Mouse (Mus musculus): ENCODE measurements around the gene Nol8. TPM values are rescaled to one million over a fixed set of nuclear protein-coding genes. Genes with fewer than 3 reads are reported as not detected.

Nol8 gene
- polyA plus RNA-seq, 1 experiment: 3.5 TPM

DNA sequence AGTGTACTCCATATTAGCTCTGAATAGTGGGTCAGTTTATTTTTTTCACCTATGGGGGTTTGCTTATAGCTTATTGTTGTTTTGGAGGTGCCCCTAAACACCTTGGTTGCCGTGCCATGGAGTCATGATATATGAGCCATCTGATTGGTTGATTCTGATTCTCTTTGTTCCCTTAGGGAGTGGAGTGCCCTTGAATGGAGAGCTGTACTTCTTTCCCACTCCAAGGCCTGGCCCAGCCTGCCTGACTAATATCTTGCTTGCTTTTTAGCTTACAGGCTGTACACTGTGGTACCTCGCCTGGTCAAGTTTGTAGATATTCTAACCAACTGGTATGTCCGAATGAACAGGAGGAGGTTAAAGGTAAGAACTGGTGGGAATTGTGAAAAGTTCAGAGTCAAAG is 66.4 kb downstream of the Nol8 start:
- Histone ChIP-seq H3K79me2 (ENCODE audit: control insufficient read depth, insufficient read depth) (no peaks in the 10 kb centered on the region), H3ac (ENCODE audit: control insufficient read depth, insufficient read length, low read depth) (no peak overlapping the region), H3K27me3 (ENCODE audit: control insufficient read depth, insufficient read depth, insufficient read length) (no peaks in the 10 kb centered on the region), H3K36me3 (ENCODE audit: control insufficient read depth, insufficient read depth) (peaks cover 94% of the 10 kb centered on the region), H3K4me3 (ENCODE audit: insufficient read depth, poor library complexity, severe bottlenecking) (no peak overlapping the region), H3K79me3 (ENCODE audit: low read depth) (no peaks in the 10 kb centered on the region)
- no peak for TF ChIP-seq USF1 (IDR thresholded peaks at IDR 0.05; ENCODE audit: low read depth)

Other genes with a start within 250 kb of the Nol8 start
- gene Ippk, start 231.8 kb upstream of the Nol8 start, polyA plus RNA-seq (2012; fragmentation: generic; extraction: Trizol): 5.4 TPM
- gene Tes3-ps, start 159.8 kb upstream of the Nol8 start, polyA plus RNA-seq (2012; fragmentation: generic; extraction: Trizol): 0.59 TPM
- 0.04 TPM for gene Ecm2, start 148.3 kb upstream of the Nol8 start, polyA plus RNA-seq (2012; fragmentation: generic; extraction: Trizol)
- 0.14 TPM for gene Aspn, start 108.6 kb upstream of the Nol8 start, polyA plus RNA-seq (2012; fragmentation: generic; extraction: Trizol)
- gene Omd, start 70.6 kb upstream of the Nol8 start, polyA plus RNA-seq (2012; fragmentation: generic; extraction: Trizol): 0.32 TPM
- 4.6 TPM for gene Ogn, start 45.0 kb upstream of the Nol8 start, polyA plus RNA-seq (2012; fragmentation: generic; extraction: Trizol)
- 11.2 TPM for gene Cenpp, start 293 bp upstream of the Nol8 start, polyA plus RNA-seq (2012; fragmentation: generic; extraction: Trizol)
- gene Iars, start 29.0 kb downstream of the Nol8 start, polyA plus RNA-seq (2012; fragmentation: generic; extraction: Trizol): 58.7 TPM
- gene Gm30302, start 145.9 kb downstream of the Nol8 start, polyA plus RNA-seq (2012; fragmentation: generic; extraction: Trizol): not detected

Data from C2C12 (cell line).